Mouse (Mus musculus) heart, adult 8-10 months (tissue): ENCODE measurements around the gene Adamts3. TPM values are rescaled to one million over a fixed set of nuclear protein-coding genes. Genes with fewer than 3 reads are reported as not detected.
A peak's percentile ranks its signal among the peaks of the same experiment; 100 is the strongest.

Experiments used
- DNase-seq: peaks from one replicate; pipeline ENCODE4 v3.0.0; 2022; ENCODE audit warnings: low spot score
- total RNA-seq, 4 experiments: library from RNA; stranded (reverse); gene quantifications; 2 replicates each; pipeline ENCODE4 v1.2.4; 2022

Gene Adamts3
- total RNA-seq, 4 experiments from 2014 or later, result 2.5 to 5.1 (median 3.3) TPM

- no peak for DNase-seq
These were observed 173.7 kb downstream of the Adamts3 start for GRCm38 (mm10) chr5:89709459-89709858.

GRCm38 (mm10) chr5:89704264-89704663, 178.9 kb downstream of the Adamts3 start:
- no peak for DNase-seq

GRCm38 (mm10) chr5:89701241-89702007, 181.7 kb downstream of the Adamts3 start:
- no peak for DNase-seq

GRCm38 (mm10) chr5:89687826-89688225, 195.3 kb downstream of the Adamts3 start:
- no peak for DNase-seq

GRCm38 (mm10) chr5:89679871-89680536, 203.1 kb downstream of the Adamts3 start:
- DNase-seq, result peak; percentile 32

- no peak for DNase-seq
These were observed 205.0 kb downstream of the Adamts3 start for GRCm38 (mm10) chr5:89678148-89678547.

GRCm38 (mm10) chr5:89674066-89674848, 208.9 kb downstream of the Adamts3 start:
- DNase-seq, result no peak

GRCm38 (mm10) chr5:89672950-89673349, 210.2 kb downstream of the Adamts3 start:
- DNase-seq, result no peak

- DNase-seq, result no peak
These were observed 228.8 kb downstream of the Adamts3 start for GRCm38 (mm10) chr5:89654327-89654726.

GRCm38 (mm10) chr5:89653862-89654261, 229.3 kb downstream of the Adamts3 start:
- DNase-seq, result no peak

GRCm38 (mm10) chr5:89646940-89647339, 236.2 kb downstream of the Adamts3 start:
- DNase-seq, result no peak

GRCm38 (mm10) chr5:89635434-89635833, 247.7 kb downstream of the Adamts3 start:
- no peak for DNase-seq

- no peak for DNase-seq
These were observed 251.5 kb downstream of the Adamts3 start for GRCm38 (mm10) chr5:89631599-89631998.
